Mouse (Mus musculus) gastrocnemius, adult 8-10 months (tissue): ENCODE measurements at regions not wholly inside any gene's neighbourhood (a gene's known extent, or its start where the extent isn't known, plus 50 kb on each side); places are given as distances from the start of the nearest gene placed in this dataset.

Source experiments
- DNase-seq, 2 experiments: peaks; one replicate each; pipeline ENCODE4 v3.0.0; 2022; ENCODE audit warnings: low spot score in 2 of 2

DNA sequence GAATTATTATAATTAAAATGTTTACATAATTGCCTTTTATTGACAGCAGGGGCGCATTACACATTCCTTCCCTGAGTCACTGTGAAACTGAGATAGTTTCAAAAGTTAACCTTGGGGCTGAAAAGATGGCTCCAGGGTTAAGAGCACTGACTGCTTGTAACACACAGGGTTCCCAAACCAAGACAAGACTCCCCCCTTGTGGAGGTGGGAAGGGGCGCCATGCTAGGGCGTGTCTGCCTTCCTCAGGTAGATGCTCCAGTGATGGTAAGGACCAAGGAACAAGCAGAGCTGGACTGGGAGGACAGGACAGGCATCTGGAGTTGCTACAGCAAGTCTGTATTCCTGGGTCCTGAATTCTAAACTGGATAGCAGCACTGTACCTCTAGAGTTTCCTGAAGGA is 351.9 kb downstream of the Tbc1d22a start:
- no peak for DNase-seq

DNA sequence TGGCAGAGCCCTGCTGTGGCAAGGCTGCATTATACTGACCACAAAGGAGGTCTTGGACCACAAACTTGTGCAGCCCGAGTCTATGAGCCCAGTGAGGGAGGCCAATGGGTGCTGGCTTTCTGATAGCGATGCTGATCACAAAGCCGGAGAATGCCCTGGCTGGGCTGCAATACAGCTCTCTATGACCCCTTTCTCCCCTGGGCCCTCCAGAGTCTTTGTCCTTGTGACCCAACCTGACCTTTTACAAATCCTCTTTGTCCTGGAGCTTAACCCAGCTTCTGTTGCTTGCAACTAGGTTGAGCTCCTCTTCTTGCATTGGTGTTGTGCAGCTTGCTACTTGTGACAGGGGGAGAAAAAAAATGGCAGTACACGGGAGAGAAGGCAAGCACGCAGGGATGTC is 360.1 kb downstream of the Tbc1d22a start:
- no peak for DNase-seq

DNA sequence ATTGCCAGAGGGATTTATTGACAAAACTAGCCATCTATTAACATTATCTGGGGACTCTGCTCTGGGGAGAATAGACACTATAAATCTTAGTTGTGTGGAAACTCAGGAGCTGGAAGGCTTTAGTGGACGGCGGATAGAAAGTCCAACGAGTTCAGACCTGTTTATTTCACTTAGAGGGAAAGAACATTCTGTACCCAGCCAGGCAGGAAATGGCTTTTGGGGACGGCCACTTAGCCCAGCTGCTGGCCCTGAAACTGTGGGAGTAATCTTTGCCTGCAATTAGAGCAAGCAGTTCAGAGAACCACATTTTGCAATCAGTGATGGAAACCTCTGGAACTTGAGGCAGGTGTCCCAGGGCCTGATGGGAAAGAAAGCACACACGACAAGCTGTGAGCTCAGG is 362.4 kb downstream of the Tbc1d22a start:
- peak in 1 of 2 experiments; percentile 18 for DNase-seq

DNA sequence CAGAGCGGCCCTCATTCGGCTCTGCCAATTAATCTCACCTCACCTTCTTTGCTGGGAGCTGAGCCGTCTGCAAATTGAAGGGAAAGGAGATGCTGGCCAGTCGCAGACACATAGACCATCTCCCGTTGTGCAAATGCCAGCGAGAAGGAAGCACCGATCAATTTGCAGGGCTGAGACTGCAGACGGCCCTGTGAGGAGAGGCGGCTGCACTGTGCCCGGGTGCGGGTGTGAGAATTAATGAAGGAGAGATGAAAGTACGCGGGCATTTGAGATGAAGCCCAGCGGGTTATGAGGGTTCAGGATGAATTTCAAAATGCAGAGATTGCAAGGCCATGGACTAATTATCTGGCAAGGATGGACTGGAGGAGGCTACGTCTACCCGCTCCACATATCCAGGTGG is 364.4 kb downstream of the Tbc1d22a start:
- DNase-seq: no peak

DNA sequence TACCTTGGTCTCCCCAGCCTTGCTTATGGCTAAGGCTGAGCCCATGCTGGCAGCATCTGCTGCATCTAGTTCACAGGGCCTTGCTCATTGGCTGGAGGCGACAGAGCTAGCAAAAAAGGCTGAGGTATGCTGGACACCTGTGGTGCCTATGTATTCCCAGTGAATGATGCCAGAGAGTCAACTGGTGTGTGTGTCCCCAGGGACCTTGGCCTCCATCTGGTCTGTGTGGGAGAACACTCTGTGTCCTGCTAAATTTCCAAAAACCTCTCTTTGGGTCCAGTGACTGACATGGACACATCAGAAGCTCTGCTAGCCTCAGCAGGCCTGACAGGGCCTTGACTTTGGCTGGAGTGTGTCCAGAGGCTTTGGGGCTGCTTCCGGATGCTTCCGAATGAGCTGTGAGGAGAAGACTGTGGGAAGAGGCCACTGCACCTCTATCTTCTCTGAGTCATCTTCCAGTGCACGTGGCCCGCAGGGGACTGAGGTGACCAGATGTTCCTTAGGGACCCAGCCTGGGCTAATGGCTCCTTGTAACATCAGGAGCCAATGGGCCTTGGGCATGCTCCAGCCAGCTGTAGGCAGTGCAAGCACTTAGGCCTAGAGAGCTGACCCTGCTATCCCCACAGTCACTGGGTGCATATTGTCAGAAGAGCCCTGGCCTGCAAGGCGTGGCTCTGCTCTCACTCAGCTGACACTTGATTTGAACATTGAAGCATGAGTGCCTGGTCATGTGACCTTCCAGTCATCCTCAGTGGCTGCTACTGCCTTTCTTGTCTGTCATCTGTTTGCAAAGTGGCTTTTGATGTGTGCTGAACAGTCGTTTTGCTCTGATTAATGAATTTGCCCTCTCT is 368.2 kb downstream of the Tbc1d22a start:
- no peak for DNase-seq

DNA sequence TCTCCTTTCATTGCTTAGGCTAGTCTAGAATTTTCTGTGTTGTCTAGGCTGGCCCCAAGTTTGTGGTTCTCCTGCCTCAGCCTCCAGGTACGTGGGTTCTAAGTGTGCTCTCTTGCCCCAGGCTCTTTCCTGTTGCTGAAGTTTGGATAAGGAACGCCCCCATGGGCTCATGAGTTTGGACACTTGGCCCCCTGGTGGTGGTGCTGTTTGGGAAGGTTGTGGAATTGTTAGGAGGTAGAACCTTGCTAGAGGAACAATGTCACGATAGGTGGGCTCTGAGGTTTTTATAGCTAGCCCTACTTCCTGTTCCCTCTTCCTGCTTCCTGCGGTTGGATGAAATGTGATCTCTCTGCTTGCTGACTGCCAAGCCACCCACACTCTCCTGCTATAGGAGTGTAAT is 371.5 kb downstream of the Tbc1d22a start:
- no peak for DNase-seq

DNA sequence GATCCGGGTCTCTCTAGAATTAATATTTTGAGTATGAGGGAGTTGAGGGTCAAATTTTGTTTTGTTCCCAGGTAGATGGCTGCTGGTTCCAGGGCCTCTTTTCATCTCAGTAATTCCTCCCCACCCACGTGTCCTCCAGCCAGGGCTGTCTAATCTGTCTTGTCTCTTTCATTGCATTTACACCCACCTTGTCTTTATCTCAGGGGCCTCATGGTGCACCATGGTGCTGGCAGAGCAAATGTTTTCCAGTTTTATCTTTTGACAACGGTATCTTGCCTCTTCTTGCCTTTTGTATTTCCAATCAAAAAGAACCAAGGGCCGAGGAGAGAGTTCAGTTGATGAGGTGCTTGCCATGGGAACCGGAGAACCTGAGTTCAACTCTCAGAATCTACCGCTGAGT is 372.9 kb downstream of the Tbc1d22a start:
- no peak for DNase-seq

DNA sequence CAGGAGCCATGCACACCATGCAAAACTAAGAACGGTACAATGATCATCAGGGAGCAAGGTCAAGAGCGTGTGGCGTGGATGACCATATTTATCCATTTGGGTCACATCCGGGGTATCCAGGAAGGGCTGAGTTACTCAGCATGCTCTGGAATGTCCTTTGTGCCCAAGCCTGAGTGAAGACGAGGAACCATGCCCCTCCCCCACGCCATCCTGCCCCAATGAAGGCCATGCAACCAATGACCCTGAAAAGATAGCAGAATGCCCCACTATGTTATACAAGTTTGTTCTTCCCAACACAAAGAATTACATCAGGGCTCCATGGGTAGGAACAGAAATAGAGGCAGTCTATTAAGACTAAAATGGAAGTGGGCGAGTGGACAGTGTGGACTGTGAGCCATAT is 375.8 kb downstream of the Tbc1d22a start:
- no peak for DNase-seq

DNA sequence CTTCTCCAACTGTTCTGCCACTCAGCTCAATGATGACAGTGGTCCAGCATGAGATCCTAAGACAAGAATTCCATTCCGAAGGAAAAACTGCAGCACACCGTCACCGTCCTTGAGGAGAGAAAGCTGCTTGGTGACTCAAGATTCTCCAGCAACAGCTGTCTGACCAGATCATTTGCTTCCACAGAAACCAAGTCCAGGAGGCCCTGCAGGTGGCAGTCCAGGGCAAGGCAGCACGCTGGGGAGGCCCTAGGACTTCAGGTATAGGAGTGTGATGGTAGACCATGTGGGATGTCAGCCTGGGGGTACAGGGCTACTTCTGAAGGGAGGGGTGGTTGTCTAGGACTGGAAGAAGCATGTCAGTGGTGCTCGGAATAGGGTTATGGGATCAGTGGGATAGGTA is 376.6 kb downstream of the Tbc1d22a start:
- no peak for DNase-seq

DNA sequence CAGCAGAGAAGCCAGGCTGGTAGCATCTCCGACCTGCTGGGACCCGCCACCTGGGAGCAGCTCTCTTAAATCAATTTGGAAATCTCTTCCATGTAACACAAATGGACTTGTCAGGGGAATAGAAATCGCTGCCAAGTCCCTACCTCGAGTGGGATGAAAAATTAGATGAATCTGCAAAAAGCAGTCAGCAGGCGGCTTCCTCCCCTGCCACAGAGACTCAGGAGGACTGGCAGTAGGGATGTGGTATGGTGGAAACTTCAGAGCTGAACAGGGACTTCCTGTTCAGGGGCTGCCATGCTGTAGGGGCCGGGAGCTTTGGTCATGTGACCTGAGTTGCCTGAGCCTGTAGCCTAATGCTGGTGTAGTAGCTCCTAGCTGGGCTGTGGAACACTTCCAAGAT is 379.1 kb downstream of the Tbc1d22a start:
- DNase-seq: no peak

DNA sequence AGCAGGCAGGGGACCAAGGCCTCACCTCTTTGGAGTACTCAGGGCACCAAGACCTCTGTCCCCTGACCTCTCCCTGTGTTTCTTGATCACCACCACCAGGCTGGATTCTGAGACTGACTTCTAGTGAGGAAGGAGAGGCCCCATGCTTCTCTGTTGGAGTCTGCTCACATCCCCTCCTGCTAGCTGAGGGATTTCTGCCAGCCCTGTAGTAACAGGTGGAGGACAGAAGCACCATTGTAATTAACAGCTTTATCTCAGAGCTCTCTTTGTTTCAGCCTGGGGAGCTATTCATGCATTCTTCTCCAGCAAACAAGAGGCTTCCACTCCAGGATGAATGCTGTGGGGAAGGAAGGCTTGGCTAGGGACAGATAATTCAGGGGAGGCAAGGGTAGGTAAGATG is 392.2 kb downstream of the Tbc1d22a start:
- DNase-seq: no peak

DNA sequence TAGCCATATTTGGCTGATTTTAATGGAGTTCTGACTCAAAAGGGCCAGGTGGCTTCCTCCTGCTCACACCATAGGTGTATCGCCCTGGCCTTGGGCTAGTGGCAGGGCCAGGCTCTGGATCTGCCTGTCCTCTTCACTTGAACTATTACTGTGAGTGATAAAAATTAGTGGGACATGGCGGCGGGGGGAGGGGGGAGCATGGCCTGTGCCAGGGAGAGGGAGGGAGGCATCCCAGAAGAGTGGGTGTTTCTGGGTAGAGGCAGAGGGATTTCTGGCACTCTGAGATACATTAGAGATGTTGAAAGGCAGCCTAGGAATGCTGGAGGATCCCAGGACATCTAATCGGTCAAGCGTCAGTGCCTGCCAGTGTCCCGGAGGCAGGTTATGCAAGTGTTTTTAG is 395.4 kb downstream of the Tbc1d22a start:
- DNase-seq: no peak

DNA sequence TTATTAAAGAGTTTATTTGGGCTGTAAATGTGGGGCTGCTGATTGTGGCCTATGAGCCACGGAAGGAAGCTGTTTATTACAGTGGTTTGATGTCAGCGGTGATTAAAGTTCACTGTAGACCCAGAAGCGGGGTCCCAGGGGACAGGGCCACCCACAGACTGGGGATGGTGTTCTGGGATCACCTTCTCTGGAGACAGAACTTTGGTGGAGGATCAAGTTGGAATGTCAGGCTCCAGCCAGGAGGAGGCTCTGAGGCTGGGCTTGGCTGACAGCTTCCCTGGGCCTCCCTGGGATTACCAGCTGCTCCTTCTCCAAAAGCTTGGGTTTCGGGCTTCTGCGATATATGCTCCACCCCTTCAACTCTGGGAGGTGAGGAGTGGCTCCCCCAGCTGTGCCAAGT is 417.1 kb downstream of the Tbc1d22a start:
- no peak for DNase-seq

DNA sequence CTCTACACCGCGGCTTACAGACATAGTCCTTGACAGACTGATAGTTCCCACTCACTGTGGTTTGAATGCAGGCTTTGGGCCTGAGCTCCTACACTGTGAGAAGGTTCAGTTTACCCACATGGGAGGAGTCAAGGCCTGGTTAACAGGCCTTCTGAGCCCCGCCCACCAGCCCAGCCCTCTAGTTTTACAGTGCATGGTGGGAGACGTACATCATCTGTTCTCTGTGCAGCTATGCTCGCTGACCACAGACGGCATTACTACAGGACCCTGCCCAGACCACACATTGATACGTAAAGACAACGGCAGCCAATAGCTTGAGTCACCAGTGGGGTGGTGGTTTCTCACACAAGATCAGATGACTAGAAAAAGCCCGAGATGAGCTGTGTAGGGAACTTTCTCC is 431.0 kb downstream of the Tbc1d22a start:
- no peak for DNase-seq

DNA sequence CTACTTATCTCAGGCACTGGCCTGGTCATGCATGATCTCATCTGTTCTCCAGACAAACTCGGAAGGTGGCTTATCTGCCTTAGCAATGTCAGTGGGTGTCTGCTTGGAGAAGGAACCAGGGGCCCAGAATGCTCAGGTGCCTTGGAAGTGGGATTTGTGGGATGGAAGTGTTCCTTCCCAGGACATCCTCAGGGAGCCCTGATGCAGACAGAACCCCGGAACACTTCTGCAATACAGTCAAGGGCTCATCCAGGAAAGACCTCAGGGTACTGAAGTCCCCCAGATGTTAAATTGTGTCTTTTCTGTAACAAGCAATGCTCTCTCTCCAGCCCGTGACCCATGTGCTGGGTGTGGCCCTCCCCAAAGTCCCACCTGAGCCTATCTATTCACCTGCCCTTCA is 433.9 kb downstream of the Tbc1d22a start:
- DNase-seq: no peak

DNA sequence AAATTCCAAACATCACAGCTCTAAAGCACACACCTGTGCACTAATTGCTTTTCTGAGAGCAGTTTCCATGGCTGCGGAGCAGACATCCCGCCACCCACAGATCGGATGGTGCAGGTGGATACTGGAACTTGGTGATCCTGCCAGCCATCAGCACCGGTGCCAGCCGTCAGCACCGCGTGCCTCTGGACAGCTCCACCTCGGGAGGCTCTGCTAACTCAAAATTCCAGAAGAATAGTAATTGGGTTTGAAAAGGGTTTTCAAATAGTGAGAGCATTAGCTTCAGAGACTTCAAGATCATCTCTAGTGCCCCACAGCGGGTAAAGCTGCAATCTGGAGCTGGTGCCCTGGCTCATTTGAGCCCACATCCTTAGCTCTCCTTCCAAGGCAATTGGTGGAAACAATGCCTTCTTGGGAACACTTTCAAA is 458.8 kb downstream of the Tbc1d22a start:
- DNase-seq: no peak

DNA sequence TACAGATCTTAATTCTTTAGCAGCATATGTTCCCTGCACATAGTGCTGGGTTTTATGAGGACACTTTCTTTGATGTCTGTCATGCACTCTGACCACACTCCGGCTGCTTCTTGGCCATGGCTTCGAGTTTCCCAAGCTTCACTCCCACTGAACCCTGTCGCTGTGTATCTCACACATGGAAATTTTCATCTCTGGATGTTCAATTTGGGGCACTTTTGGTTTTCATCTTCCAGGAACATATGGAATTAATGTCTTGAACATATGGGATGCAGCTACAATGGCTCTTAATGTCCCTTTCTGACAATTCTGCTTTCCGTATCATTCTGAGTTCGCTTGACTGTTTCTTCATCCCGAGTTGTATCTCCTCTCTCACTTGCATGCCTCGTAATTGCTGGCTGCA is 462.8 kb downstream of the Tbc1d22a start:
- no peak for DNase-seq

DNA sequence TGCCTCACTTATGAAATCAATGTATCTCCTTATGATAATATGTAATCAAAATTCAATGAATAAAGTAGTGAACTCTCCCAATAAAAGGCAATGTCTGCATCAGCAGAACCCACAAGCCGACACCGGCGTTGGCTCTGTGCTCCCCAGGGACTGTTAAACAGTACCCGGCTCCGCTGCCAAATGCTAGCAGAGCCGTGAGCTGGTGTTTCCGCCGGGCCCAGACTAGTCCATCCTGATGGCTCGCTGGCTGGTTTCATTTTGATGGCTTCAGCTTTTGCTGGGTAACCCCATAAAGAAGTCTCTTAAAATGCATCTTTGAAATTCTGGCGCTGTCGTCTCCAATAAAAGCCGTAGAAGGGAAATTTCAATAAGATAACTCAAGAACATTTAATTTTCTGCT is 468.8 kb downstream of the Tbc1d22a start:
- no peak for DNase-seq

DNA sequence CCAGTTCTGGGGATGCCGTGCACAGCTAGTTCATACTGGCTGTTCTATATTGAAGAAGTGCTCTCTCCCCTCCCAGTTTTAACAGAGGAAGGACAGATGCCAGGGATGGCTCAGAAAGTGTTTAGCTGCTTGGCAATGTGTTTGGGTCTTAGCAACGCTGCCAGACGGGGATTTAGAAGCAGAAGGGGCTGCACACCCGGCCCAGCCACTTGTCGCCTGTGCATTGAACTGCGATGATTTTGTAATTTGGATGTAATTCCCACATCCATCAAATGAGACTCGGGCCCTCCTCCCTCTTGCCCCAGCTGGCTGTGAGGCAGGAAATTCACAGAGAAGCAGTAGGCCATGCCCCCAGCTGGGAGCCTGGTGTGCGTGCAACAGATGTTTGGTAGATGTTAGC is 475.4 kb downstream of the Tbc1d22a start:
- DNase-seq: no peak

DNA sequence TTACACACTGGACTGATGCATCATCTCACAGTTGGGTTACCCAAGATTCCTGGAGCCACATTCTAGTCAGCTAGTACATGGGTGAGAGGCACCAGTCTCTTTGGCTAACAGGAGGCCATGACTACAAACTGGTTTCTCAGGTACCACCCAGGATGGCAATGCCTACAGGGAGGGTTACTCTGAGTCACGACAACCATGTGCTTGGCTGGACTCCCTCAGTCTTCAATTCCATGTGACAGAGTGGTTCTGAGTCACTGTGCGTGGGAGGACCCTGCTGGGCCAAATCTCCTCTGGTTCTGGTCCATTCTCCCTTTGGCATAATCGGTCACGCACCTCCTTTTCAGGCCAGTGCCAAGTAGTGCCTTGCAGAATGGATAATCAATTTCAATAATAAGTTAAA is 482.5 kb downstream of the Tbc1d22a start:
- no peak for DNase-seq

DNA sequence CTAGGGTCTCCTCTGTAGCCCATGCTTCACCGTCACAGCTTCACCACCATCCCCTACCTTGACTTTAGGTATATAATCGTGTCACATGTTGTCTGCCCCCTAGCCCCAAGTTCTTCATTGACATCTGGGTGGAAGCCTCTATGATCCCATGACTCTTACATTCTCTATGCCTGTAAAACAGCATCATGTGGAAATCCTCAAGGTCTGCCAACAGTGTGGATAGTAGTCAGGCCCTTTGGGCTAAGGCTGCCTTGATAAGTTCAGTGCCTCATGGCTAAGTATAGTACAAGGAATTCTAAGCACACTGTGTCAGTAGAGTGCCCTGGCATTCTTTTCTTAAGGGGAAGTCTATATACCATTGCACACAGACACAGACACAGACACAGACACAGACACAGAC is 496.2 kb downstream of the Tbc1d22a start:
- no peak for DNase-seq

DNA sequence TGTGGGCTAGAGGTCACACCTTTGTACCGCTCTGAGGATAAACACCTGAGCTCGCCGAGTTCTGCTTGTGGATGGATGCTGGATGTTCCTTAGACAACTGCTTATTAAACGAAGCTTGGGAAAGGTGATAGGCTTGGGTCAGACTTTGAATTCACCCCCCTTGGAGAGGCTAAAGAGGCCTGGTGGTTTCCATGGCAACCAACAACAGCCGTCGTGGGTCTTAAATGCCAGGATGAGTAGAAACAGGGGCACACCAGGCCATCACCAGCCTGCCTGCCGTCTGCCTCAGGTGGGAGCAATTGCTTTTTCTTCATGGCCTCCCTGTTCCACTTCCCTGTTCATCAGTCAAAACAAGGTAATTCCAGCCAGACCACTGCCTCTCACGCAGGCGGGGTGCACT is 504.1 kb downstream of the Tbc1d22a start:
- no peak for DNase-seq

DNA sequence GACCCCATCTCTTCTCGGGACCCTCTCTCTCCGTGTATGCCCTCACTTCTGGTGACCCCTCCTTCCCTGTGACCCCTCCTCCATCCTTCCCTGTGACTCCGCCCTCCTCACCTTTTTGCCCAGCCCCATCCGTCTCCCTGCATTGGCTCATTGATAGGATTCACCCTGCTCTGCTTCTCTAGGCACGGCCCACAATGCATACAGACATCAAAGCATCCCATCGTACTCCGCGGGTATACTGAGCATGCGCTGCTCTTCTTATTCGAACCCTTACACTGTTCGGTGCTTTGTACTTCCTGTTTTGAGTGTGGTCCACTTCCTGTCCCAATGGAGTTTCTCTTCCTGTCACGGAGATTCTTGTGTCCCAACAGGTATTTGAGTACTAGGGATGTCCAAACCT is 504.8 kb downstream of the Tbc1d22a start:
- no peak for DNase-seq

DNA sequence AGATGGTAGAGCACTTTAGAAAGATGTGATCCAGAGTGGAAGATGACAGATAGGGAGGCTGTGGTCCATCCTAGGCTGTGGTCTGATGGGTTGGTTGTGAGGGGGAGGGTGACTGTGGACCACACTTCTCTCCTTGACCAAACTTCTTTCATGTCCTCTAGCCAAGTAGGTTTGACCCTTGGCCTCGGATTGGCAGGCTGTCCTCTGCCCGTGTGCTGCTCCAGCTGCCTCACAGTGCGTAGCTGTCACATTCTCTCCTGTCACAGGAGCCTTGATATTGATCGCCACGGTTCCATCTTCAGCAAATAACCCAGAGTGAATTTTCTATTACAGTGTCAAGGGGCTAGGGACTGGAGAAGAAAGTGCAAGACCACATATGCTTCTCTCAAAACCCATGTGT is 506.9 kb downstream of the Tbc1d22a start:
- DNase-seq: no peak
